Mouse (Mus musculus) liver, adult 2 months (tissue): ENCODE measurements around the gene Dynll1.

Source experiments
- CTCF ChIP-seq: fragments of 200-500 bp; IDR thresholded peaks from 2 replicates; pipeline ENCODE4 v1.5.1; 2011; ENCODE audit warnings: low read depth, low read length, control low read depth
- POLR2A ChIP-seq: fragments of 200-500 bp; IDR thresholded peaks from 2 replicates; pipeline ENCODE4 v1.6.1; 2011; ENCODE audit warnings: low read length, control low read depth; ENCODE audit not compliant: insufficient read depth; ENCODE audit errors: extremely low read depth

GRCm38 (mm10) chr5:115274771-115275170 lies 26.0 kb downstream of the Dynll1 start:
- TF ChIP-seq CTCF: no peak
- no peak for TF ChIP-seq POLR2A
